ENCODE assay signal across 8 mouse cellular contexts in the genomic region with DNA sequence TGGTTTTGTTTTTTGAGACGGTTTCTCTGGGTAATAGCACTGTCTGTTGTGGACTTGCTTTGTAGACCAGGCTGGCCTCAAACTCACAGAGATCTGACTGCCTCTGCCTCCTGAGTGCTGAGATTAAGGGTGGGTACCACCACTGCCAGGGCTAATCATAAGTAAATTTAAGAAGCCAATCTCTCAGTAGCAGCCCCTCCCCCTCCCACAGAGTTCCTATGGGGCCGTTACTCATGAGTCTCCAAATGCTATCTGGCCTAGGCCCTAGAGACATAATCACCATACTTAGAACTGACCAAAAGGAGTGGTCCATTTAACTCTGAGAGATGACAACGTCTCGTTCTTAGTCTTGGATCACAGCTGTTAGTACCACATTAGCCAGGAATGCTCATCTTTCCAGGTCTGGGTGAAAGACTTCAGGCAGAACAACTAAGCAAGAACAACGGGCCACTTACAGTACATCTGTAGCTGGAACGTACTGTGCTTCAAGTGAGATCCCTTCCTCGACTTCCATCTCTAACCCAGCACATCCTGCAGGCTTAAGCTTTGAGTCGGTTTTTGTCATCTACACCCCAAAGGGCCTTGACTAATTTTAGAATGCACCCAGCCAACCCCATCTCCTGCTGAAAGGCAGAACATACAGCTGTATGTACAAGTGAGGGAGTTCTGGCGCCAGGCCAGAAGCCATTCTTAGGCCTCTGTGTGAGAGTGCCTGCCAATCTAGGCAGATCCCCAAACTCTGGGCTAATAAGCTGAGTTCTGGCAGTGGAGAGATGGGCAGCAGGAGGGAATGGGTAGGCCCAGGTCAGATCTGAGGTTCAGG.
A peak's percentile ranks its signal among the peaks of the same experiment; 100 is the strongest.
DNase-seq lines count a peak whose midpoint lies in the region; ATAC-seq lines count a peak whose summit lies in the region.

No protein-coding gene starts in this region.

- no peak overlapping the region for H3K27ac ChIP-seq in hindbrain, embryonic 14.5 days
- no peak overlapping the region for H3K27ac ChIP-seq in hindbrain, embryonic 10.5 days
- peak overlapping the region; percentile 74 for H3K27ac ChIP-seq in heart, embryonic 13.5 days (replicated peaks)
- H3K27ac ChIP-seq in lung, embryonic 15.5 days = peak overlapping the region; percentile 56

- H3K4me3 ChIP-seq in hindbrain, embryonic 14.5 days (replicated peaks; ENCODE audit: low read length) = no peak overlapping the region
- H3K4me3 ChIP-seq in hindbrain, embryonic 10.5 days = no peak overlapping the region
- H3K4me3 ChIP-seq in heart, embryonic 13.5 days = no peak overlapping the region
- H3K4me3 ChIP-seq in lung, embryonic 15.5 days = no peak overlapping the region

- H3K9ac ChIP-seq in hindbrain, embryonic 14.5 days = no peak overlapping the region
- peak overlapping the region; percentile 48; the same call in 1 of the 2 replicates for H3K9ac ChIP-seq in heart, embryonic 13.5 days
- H3K9ac ChIP-seq in lung, embryonic 15.5 days = no peak overlapping the region

- H3K27me3 ChIP-seq in hindbrain, embryonic 14.5 days (ENCODE audit: control insufficient read depth, insufficient read depth, low read length) = no peaks in the 10 kb centered on the region
- no peaks in the 10 kb centered on the region for H3K27me3 ChIP-seq in hindbrain, embryonic 10.5 days (ENCODE audit: insufficient read depth, poor library complexity, severe bottlenecking)
- no peaks in the 10 kb centered on the region for H3K27me3 ChIP-seq in heart, embryonic 13.5 days (replicated peaks)
- no peaks in the 10 kb centered on the region for H3K27me3 ChIP-seq in lung, embryonic 15.5 days
- H3K27me3 ChIP-seq in splenic B cell, adult 2 months (ENCODE audit: control insufficient read depth, insufficient read depth, low read length, poor library complexity, severe bottlenecking) = no peaks in the 10 kb centered on the region

- no peaks in the 10 kb centered on the region for H3K36me3 ChIP-seq in hindbrain, embryonic 14.5 days (replicated peaks; ENCODE audit: control insufficient read depth, insufficient read depth)
- no peaks in the 10 kb centered on the region for H3K36me3 ChIP-seq in hindbrain, embryonic 10.5 days
- H3K36me3 ChIP-seq in heart, embryonic 13.5 days = no peaks in the 10 kb centered on the region
- H3K36me3 ChIP-seq in lung, embryonic 15.5 days = no peaks in the 10 kb centered on the region
- H3K36me3 ChIP-seq in splenic B cell, adult 2 months (ENCODE audit: control insufficient read depth, insufficient read depth, low read length, poor library complexity, severe bottlenecking) = no peaks in the 10 kb centered on the region

- no peaks in the 10 kb centered on the region for H3K9me3 ChIP-seq in hindbrain, embryonic 14.5 days (ENCODE audit: control insufficient read depth, low read length)
- H3K9me3 ChIP-seq in hindbrain, embryonic 10.5 days = no peaks in the 10 kb centered on the region
- no peaks in the 10 kb centered on the region for H3K9me3 ChIP-seq in heart, embryonic 13.5 days
- no peaks in the 10 kb centered on the region for H3K9me3 ChIP-seq in lung, embryonic 15.5 days

- H3K4me1 ChIP-seq in hindbrain, embryonic 14.5 days (replicated peaks; ENCODE audit: control insufficient read depth, insufficient read depth, low read length) = no peaks in the 10 kb centered on the region
- H3K4me1 ChIP-seq in hindbrain, embryonic 10.5 days (replicated peaks) = no peaks in the 10 kb centered on the region; the same call in 1 of the 2 replicates
- peaks cover 50% of the 10 kb centered on the region for H3K4me1 ChIP-seq in heart, embryonic 13.5 days
- H3K4me1 ChIP-seq in lung, embryonic 15.5 days = peaks cover 30% of the 10 kb centered on the region

- no peak overlapping the region for H3K4me2 ChIP-seq in hindbrain, embryonic 14.5 days (replicated peaks)
- peak overlapping the region; percentile 4; the same call in 1 of the 2 replicates for H3K4me2 ChIP-seq in heart, embryonic 13.5 days
- no peak overlapping the region for H3K4me2 ChIP-seq in lung, embryonic 15.5 days

- peak; percentile 68 for DNase-seq in hindbrain, embryonic 14.5 days (ENCODE audit: low spot score)
- DNase-seq in hindbrain, embryonic 10.5 days (ENCODE audit: low spot score) = no peak
- DNase-seq in 3T3-L1 (ENCODE audit: low read depth, low spot score) (peak; percentile 66), adipocyte (ENCODE audit: low spot score) (peak; percentile 87)
- DNase-seq in splenic B cell, adult 2 months (ENCODE audit: low read depth, low spot score) = peak; percentile 90
- DNase-seq in adrenal gland, adult 2 months = no peak

- peak; percentile 41; the same call in 1 of the 2 replicates for ATAC-seq in hindbrain, embryonic 14.5 days (ENCODE audit: low FRiP score)
- no peak for ATAC-seq in heart, embryonic 13.5 days (ENCODE audit: extremely low read depth, insufficient number of reproducible peaks, low FRiP score, low TSS enrichment)
- ATAC-seq in lung, embryonic 15.5 days (ENCODE audit: borderline replicate concordance, extremely low read depth, low FRiP score, low TSS enrichment) = peak; percentile 64; the same call in 1 of the 2 replicates

- 75% methylated on average over 9 of the region's 9 CpGs for WGBS in hindbrain, embryonic 14.5 days
- 86% methylated on average over 9 of the region's 9 CpGs for WGBS in hindbrain, embryonic 10.5 days
- WGBS in heart, embryonic 13.5 days = 44% methylated on average over 9 of the region's 9 CpGs
- 58% methylated on average over 9 of the region's 9 CpGs for WGBS in lung, embryonic 15.5 days

Comparison
In these comparisons a context has a peak if more than half of its experiments do, and no peak if none do; other contexts are left out.
1. DNase-seq: peak in hindbrain, embryonic 14.5 days (single experiment), 3T3-L1 (single experiment), adipocyte (single experiment) and splenic B cell, adult 2 months (single experiment); none in hindbrain, embryonic 10.5 days (single experiment) and adrenal gland, adult 2 months (single experiment).
2. H3K27ac ChIP-seq: peak in heart, embryonic 13.5 days (single experiment) and lung, embryonic 15.5 days (single experiment); none in hindbrain, embryonic 14.5 days (single experiment) and hindbrain, embryonic 10.5 days (single experiment).